Mouse (Mus musculus) neural tube, embryonic 15.5 days (tissue): ENCODE data around the gene Lrrc8d. TPM values are rescaled to one million over a fixed set of nuclear protein-coding genes. Genes with fewer than 3 reads are reported as not detected.
"Not testable (repeated sequence)": the region's sequence is repeated elsewhere in the genome, so short reads cannot be mapped to it uniquely, and the experiment has no call there.

Source experiments
- ATAC-seq: fragments of 200-750 bp; cut with Nextera tagmentation; 2 replicates; pipeline ENCODE4 v1.8.0; 2017; ENCODE audit warnings: mild to moderate bottlenecking, moderate TSS enrichment, moderate library complexity; ENCODE audit not compliant: low FRiP score
- H3K27ac ChIP-seq: fragments of 300-500 bp; sonication (generic); replicated peaks from 2 replicates; pipeline ENCODE4 v1.5.1; 2015; ENCODE audit warnings: mild to moderate bottlenecking, inconsistent platforms
- H3K27me3 ChIP-seq: fragments of 300-500 bp; sonication (generic); replicated peaks from 2 replicates; pipeline ENCODE4 v1.6.1; 2015; ENCODE audit warnings: inconsistent platforms
- H3K36me3 ChIP-seq: fragments of 300-500 bp; sonication (generic); 2 replicates; pipeline ENCODE4 v1.6.1; 2015; ENCODE audit warnings: inconsistent platforms
- H3K4me1 ChIP-seq: fragments of 300-500 bp; sonication (generic); 2 replicates; pipeline ENCODE4 v1.6.1; 2015; ENCODE audit warnings: inconsistent platforms
- H3K4me2 ChIP-seq: fragments of 300-500 bp; sonication (generic); 2 replicates; pipeline ENCODE4 v1.6.1; 2015; ENCODE audit warnings: inconsistent platforms, mild to moderate bottlenecking, moderate library complexity
- H3K4me3 ChIP-seq: fragments of 300-500 bp; sonication (generic); replicated peaks from 2 replicates; pipeline ENCODE4 v1.5.1; 2015; ENCODE audit warnings: mild to moderate bottlenecking, inconsistent platforms
- H3K9ac ChIP-seq: fragments of 300-500 bp; sonication (generic); replicated peaks from 2 replicates; pipeline ENCODE4 v1.6.1; 2015; ENCODE audit warnings: mild to moderate bottlenecking, inconsistent platforms
- H3K9me3 ChIP-seq: fragments of 300-500 bp; sonication (generic); replicated peaks from 2 replicates; pipeline ENCODE4 v1.6.1; 2016; ENCODE audit warnings: inconsistent platforms
- WGBS: fragments of 180-500 bp; shearing (Covaris S2); methylation state at CpG from one replicate; pipeline ENCODE4 v1.1.7; 2015; ENCODE audit warnings: mixed read lengths; 5-methylcytosine and 5-hydroxymethylcytosine counted together
- polyA plus RNA-seq: library from polyadenylated mRNA; unstranded; fragments of >200 nt; fragmentation: Nextera tagmentation; extraction: Ambion mirVana; gene quantifications from 2 replicates; pipeline ENCODE4 v1.2.1, GENCODE M21; 2015

The Lrrc8d gene
- polyA plus RNA-seq, 1 experiment from 2014 or later, result 29.4 TPM

- Histone ChIP-seq H3K4me3 (no peak overlapping the region), H3K9me3 (no peaks in the 10 kb centered on the region), H3K27me3 (no peaks in the 10 kb centered on the region), H3K27ac (no peak overlapping the region), H3K9ac (no peak overlapping the region), H3K36me3 (no peaks in the 10 kb centered on the region), H3K4me1 (peaks cover 12% of the 10 kb centered on the region), H3K4me2 (no peak overlapping the region)
- no peak for ATAC-seq
- WGBS, result 66% methylated on average over 3 of the region's 3 CpGs
These were observed 149.9 kb downstream of the Lrrc8d start for GRCm38 (mm10) chr5:105849643-105850042.

DNA sequence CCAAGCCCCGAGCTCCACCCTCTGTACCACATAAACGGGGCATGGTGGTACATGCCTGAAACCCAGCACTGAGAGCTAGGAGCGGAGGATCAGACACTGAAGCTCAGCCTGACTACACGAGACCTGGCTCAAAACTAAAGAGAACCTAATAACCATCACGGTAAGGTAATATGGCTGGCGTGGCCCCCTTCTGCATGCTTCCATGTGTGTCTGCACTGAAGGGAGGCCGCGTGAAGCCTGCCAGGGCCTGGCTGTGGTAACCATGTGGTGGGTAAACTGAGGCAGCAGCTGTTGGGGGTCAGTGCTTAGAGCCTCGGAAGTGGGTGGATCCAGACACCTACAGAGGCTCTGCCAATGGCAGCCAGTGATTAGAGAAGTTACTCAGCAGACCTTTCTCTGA is 153.5 kb downstream of the Lrrc8d start:
- H3K27me3 ChIP-seq, result no peaks in the 10 kb centered on the region
- no peak overlapping the region for H3K4me2 ChIP-seq
- 89% methylated on average over 9 of the region's 9 CpGs for WGBS
- H3K9me3 ChIP-seq, result no peaks in the 10 kb centered on the region
- H3K27ac ChIP-seq, result no peak overlapping the region
- no peak overlapping the region for H3K4me3 ChIP-seq
- peaks cover 12% of the 10 kb centered on the region for H3K4me1 ChIP-seq
- H3K9ac ChIP-seq, result no peak overlapping the region
- no peak for ATAC-seq
- no peaks in the 10 kb centered on the region for H3K36me3 ChIP-seq

DNA sequence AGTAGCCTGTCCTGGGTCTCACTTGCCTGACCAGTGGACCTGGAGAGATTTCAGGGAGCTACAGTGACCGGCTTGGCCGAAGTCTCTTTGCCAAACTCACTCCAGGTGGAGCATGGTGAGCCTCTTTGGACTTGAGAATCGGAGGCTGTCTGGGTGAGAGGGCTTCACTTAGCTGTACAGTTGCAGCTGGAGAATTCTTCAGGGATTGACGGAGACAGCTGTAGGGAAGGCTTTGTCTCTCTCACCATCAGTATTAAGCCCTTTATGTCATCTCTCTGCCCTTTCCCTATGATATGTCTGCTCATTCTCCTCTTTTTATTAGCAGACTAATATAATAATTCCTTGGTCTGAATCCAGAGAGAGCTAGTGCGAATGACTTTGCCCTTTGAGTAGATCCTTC is 157.7 kb downstream of the Lrrc8d start:
- Histone ChIP-seq H3K27me3 (no peaks in the 10 kb centered on the region), H3K4me1 (no peaks in the 10 kb centered on the region), H3K4me3 (no peak overlapping the region), H3K9ac (no peak overlapping the region), H3K36me3 (no peaks in the 10 kb centered on the region), H3K9me3 (no peaks in the 10 kb centered on the region), H3K27ac (no peak overlapping the region), H3K4me2 (no peak overlapping the region)
- ATAC-seq, result no peak
- WGBS, result 88% methylated on average over 5 of the region's 5 CpGs

GRCm38 (mm10) chr5:105858754-105859694 is 159.3 kb downstream of the Lrrc8d start:
- WGBS, result 84% methylated on average over 8 of the region's 8 CpGs
- Histone ChIP-seq H3K4me3 (no peak overlapping the region), H3K27ac (no peak overlapping the region), H3K4me2 (no peak overlapping the region), H3K4me1 (no peaks in the 10 kb centered on the region), H3K9ac (no peak overlapping the region), H3K36me3 (no peaks in the 10 kb centered on the region), H3K27me3 (no peaks in the 10 kb centered on the region), H3K9me3 (no peaks in the 10 kb centered on the region)
- no peak for ATAC-seq

GRCm38 (mm10) chr5:105859716-105860460 is 160.1 kb downstream of the Lrrc8d start:
- no peak for ATAC-seq
- Histone ChIP-seq H3K9ac (no peak overlapping the region), H3K4me1 (no peaks in the 10 kb centered on the region), H3K36me3 (no peaks in the 10 kb centered on the region), H3K27ac (no peak overlapping the region), H3K4me2 (no peak overlapping the region), H3K4me3 (no peak overlapping the region), H3K27me3 (no peaks in the 10 kb centered on the region), H3K9me3 (no peaks in the 10 kb centered on the region)
- WGBS, result 71% methylated on average over 11 of the region's 11 CpGs

GRCm38 (mm10) chr5:105860461-105860835 is 160.7 kb downstream of the Lrrc8d start:
- Histone ChIP-seq H3K4me2 (no peak overlapping the region), H3K27me3 (no peaks in the 10 kb centered on the region), H3K36me3 (no peaks in the 10 kb centered on the region), H3K27ac (no peak overlapping the region), H3K4me3 (no peak overlapping the region), H3K9ac (no peak overlapping the region), H3K9me3 (no peaks in the 10 kb centered on the region), H3K4me1 (no peaks in the 10 kb centered on the region)
- ATAC-seq, result no peak
- 91% methylated on average over 10 of the region's 10 CpGs for WGBS

DNA sequence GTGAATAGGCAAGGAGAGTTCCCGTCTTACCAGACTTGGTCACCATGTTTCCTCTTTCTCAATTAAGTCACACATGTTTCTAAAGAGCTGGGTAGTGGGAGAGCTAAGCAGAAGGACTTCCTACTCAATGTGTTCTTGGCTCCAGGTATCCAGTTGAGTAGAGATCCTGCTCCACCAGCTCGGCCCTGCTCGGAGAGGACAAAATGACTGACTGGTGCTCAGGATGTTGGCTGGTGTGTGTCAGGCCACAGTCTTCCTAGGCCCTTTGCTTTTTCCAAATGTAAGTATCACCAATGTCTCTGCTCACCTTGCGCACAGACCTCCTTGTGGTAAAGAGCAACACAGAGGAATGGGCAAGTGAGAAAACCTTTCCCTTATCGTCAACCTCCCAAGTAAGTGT is 161.8 kb downstream of the Lrrc8d start:
- no peak for ATAC-seq
- Histone ChIP-seq H3K4me2 (no peak overlapping the region), H3K9ac (no peak overlapping the region), H3K27ac (no peak overlapping the region), H3K36me3 (no peaks in the 10 kb centered on the region), H3K27me3 (no peaks in the 10 kb centered on the region), H3K9me3 (no peaks in the 10 kb centered on the region), H3K4me3 (no peak overlapping the region), H3K4me1 (no peaks in the 10 kb centered on the region)
- 94% methylated on average over 5 of the region's 5 CpGs for WGBS

DNA sequence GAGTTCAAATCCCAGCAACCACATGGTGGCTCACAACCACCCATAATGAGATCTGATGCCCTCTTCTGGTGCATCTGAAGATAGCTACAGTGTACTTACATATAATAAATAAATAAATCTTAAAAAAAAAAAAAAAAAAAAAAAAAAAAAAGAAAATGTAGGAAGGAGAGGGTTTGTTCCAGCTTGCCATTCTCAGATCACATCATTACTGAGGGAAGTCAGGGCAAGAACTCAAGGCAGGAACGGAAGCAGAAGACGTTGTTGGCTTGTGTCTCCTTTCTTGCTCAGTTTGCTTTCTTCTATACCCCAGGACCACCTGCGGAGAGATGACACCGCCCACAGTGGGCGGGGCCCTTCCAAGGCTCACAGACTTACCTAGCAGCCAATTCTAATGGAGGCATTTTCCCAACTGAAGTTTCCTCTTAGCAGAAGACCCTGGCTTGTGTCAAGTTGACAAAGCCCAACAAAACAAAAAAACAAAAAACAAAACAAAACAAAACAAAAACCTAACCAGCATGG is 165.4 kb downstream of the Lrrc8d start:
- H3K4me3 ChIP-seq, H3K9me3 ChIP-seq, ATAC-seq, H3K27ac ChIP-seq, H3K36me3 ChIP-seq, H3K4me2 ChIP-seq, H3K9ac ChIP-seq: not testable (repeated sequence)
- peaks cover 11% of the 10 kb centered on the region; the same call in 1 of the 2 replicates for H3K27me3 ChIP-seq
- WGBS, result 58% methylated on average over 5 of the region's 5 CpGs
- peaks cover 13% of the 10 kb centered on the region for H3K4me1 ChIP-seq

- Histone ChIP-seq H3K4me2 (0 out of 2 replicates have a peak overlapping the region, but pooled peaks have one; percentile 5), H3K4me1 (peaks cover 13% of the 10 kb centered on the region), H3K27ac (no peak overlapping the region), H3K9ac (no peak overlapping the region), H3K9me3 (no peaks in the 10 kb centered on the region), H3K4me3 (no peak overlapping the region), H3K27me3 (peaks cover 11% of the 10 kb centered on the region; the same call in 1 of the 2 replicates), H3K36me3 (no peaks in the 10 kb centered on the region)
- ATAC-seq, result no peak
- WGBS, result 11% methylated on average over 4 of the region's 4 CpGs
These were observed 167.7 kb downstream of the Lrrc8d start for GRCm38 (mm10) chr5:105867427-105867826.

GRCm38 (mm10) chr5:105867841-105868447 is 168.2 kb downstream of the Lrrc8d start:
- ATAC-seq, result peak; percentile 69; the same call in 1 of the 2 replicates
- Histone ChIP-seq H3K4me3 (no peak overlapping the region), H3K9ac (no peak overlapping the region), H3K9me3 (no peaks in the 10 kb centered on the region), H3K4me2 (0 out of 2 replicates have a peak overlapping the region, but pooled peaks have one; percentile 5), H3K4me1 (peaks cover 13% of the 10 kb centered on the region), H3K27me3 (peaks cover 11% of the 10 kb centered on the region; the same call in 1 of the 2 replicates), H3K27ac (no peak overlapping the region), H3K36me3 (no peaks in the 10 kb centered on the region)
- WGBS, result 42% methylated on average over 16 of the region's 16 CpGs

DNA sequence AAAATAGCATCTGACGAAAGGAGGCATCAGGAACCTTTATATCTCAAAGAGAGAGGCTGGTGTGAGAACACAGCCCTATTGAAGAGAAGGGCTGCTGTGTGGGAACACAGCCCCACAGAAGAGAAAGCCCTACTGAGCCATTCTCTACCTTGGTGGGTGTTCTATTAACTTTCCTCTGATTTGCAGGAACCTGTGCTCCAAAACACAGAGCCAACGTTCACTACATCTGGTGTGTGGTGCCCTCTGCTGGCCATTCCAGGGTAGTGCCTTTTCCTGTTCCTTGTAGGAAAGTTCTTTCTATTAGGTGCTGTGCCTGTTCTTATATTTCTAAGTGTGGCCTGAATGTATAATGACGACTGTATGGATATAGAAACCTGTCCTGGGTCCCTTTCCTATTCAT is 168.8 kb downstream of the Lrrc8d start:
- Histone ChIP-seq H3K27ac (no peak overlapping the region), H3K27me3 (peaks cover 11% of the 10 kb centered on the region; the same call in 1 of the 2 replicates), H3K9me3 (no peaks in the 10 kb centered on the region), H3K4me1 (peaks cover 13% of the 10 kb centered on the region), H3K4me2 (no peak overlapping the region), H3K4me3 (no peak overlapping the region), H3K9ac (no peak overlapping the region), H3K36me3 (no peaks in the 10 kb centered on the region)
- 20% methylated on average over 3 of the region's 3 CpGs for WGBS
- peak; percentile 72; the same call in 1 of the 2 replicates for ATAC-seq
